Mouse (Mus musculus): Measurements from ENCODE around the gene Olfr1555-ps1. TPM values are rescaled to one million over a fixed set of nuclear protein-coding genes. Genes with fewer than 3 reads are reported as not detected.
"Not testable (repeated sequence)": the region's sequence is repeated elsewhere in the genome, so short reads cannot be mapped to it uniquely, and the experiment has no call there.

The Olfr1555-ps1 gene
- total RNA-seq (2015), result not detected in 2 replicates
- total RNA-seq (2017), result not detected in 2 replicates

- ATAC-seq (ENCODE audit: poor library complexity, severe bottlenecking), result not testable (repeated sequence)
Measured at GRCm38 (mm10) chr19:12170062-12170599, at the start of gene Olfr1555-ps1. Olfr1555-ps1 (minus strand) TSS chr19:12170112.

- no peak for ATAC-seq (ENCODE audit: poor library complexity, severe bottlenecking)
Measured at GRCm38 (mm10) chr19:12200334-12200733, 30.4 kb upstream of the Olfr1555-ps1 start, which contains the start of gene Olfr1431. Olfr1431 (plus strand) TSS chr19:12200634.

GRCm38 (mm10) chr19:12199076-12199475 is 29.2 kb upstream of the Olfr1555-ps1 start:
- ATAC-seq (ENCODE audit: poor library complexity, severe bottlenecking), result not testable (repeated sequence)

- ATAC-seq (ENCODE audit: poor library complexity, severe bottlenecking), result not testable (repeated sequence)
Measured at GRCm38 (mm10) chr19:12175431-12175830, 5.5 kb upstream of the Olfr1555-ps1 start.

GRCm38 (mm10) chr19:12145452-12145851 is 24.5 kb downstream of the Olfr1555-ps1 start:
- no peak for ATAC-seq (ENCODE audit: poor library complexity, severe bottlenecking)

GRCm38 (mm10) chr19:12143356-12143755 is 26.6 kb downstream of the Olfr1555-ps1 start:
- no peak for ATAC-seq (ENCODE audit: poor library complexity, severe bottlenecking)

GRCm38 (mm10) chr19:12134289-12134688 is 35.6 kb downstream of the Olfr1555-ps1 start:
- peak; percentile 67; the same call in 1 of the 2 replicates for ATAC-seq (ENCODE audit: poor library complexity, severe bottlenecking)

- no peak for ATAC-seq (ENCODE audit: poor library complexity, severe bottlenecking)
Measured at GRCm38 (mm10) chr19:12123103-12123502, 46.8 kb downstream of the Olfr1555-ps1 start, which contains the start of gene Olfr76. Olfr76 (minus strand) TSS chr19:12123203.

- no peak for ATAC-seq (ENCODE audit: poor library complexity, severe bottlenecking)
Measured at GRCm38 (mm10) chr19:12116464-12116863, 53.4 kb downstream of the Olfr1555-ps1 start.

GRCm38 (mm10) chr19:12115797-12116196 is 54.1 kb downstream of the Olfr1555-ps1 start, which contains the start of gene Olfr1428:
Olfr1428 (minus strand) TSS chr19:12115897.
- ATAC-seq (ENCODE audit: poor library complexity, severe bottlenecking), result no peak

Other genes starting within 250 kb of the Olfr1555-ps1 start
- 35.0 and 36.9 TPM in 2 replicates for gene Osbp, start 204.2 kb downstream of the Olfr1555-ps1 start, total RNA-seq (2015)
- 42.6 and 43.3 TPM in 2 replicates for gene Osbp, start 204.2 kb downstream of the Olfr1555-ps1 start, total RNA-seq (2017)
- gene Olfr1423, start 128.8 kb downstream of the Olfr1555-ps1 start, total RNA-seq (2015), result 0.02 TPM in 1 of 2 replicates, not detected in the other
- not detected in 2 replicates for gene Olfr1423, start 128.8 kb downstream of the Olfr1555-ps1 start, total RNA-seq (2017)
- gene Olfr1424, start 107.4 kb downstream of the Olfr1555-ps1 start, total RNA-seq (2015), result not detected in 2 replicates
- gene Olfr1424, start 107.4 kb downstream of the Olfr1555-ps1 start, total RNA-seq (2017), result not detected in 2 replicates
- not detected in 2 replicates for gene Olfr1425, start 92.4 kb downstream of the Olfr1555-ps1 start, total RNA-seq (2015)
- gene Olfr1425, start 92.4 kb downstream of the Olfr1555-ps1 start, total RNA-seq (2017), result not detected in 2 replicates
- gene Olfr1426, start 78.1 kb downstream of the Olfr1555-ps1 start, total RNA-seq (2015), result not detected in 2 replicates
- not detected in 2 replicates for gene Olfr1426, start 78.1 kb downstream of the Olfr1555-ps1 start, total RNA-seq (2017)
- not detected in 2 replicates for gene Olfr1427, start 66.8 kb downstream of the Olfr1555-ps1 start, total RNA-seq (2015)
- gene Olfr1427, start 66.8 kb downstream of the Olfr1555-ps1 start, total RNA-seq (2017), result not detected in 2 replicates
- not detected in 2 replicates for gene Olfr1428, start 54.2 kb downstream of the Olfr1555-ps1 start, total RNA-seq (2015)
- not detected in 2 replicates for gene Olfr1428, start 54.2 kb downstream of the Olfr1555-ps1 start, total RNA-seq (2017)
- not detected in 2 replicates for gene Olfr76, start 46.9 kb downstream of the Olfr1555-ps1 start, total RNA-seq (2015)
- gene Olfr76, start 46.9 kb downstream of the Olfr1555-ps1 start, total RNA-seq (2017), result not detected in 2 replicates
- not detected in 2 replicates for gene Olfr1431, start 30.5 kb upstream of the Olfr1555-ps1 start, total RNA-seq (2015)
- gene Olfr1431, start 30.5 kb upstream of the Olfr1555-ps1 start, total RNA-seq (2017), result not detected in 2 replicates
- not detected in 2 replicates for gene Olfr1432, start 62.5 kb upstream of the Olfr1555-ps1 start, total RNA-seq (2015)
- not detected in 2 replicates for gene Olfr1432, start 62.5 kb upstream of the Olfr1555-ps1 start, total RNA-seq (2017)
- gene Olfr262, start 71.5 kb upstream of the Olfr1555-ps1 start, total RNA-seq (2015), result not detected in 2 replicates
- not detected in 2 replicates for gene Olfr262, start 71.5 kb upstream of the Olfr1555-ps1 start, total RNA-seq (2017)
- gene Olfr235, start 90.9 kb upstream of the Olfr1555-ps1 start, total RNA-seq (2015), result not detected in 2 replicates
- gene Olfr235, start 90.9 kb upstream of the Olfr1555-ps1 start, total RNA-seq (2017), result not detected in 2 replicates
- gene Olfr1434, start 109.7 kb upstream of the Olfr1555-ps1 start, total RNA-seq (2015), result not detected in 2 replicates
- gene Olfr1434, start 109.7 kb upstream of the Olfr1555-ps1 start, total RNA-seq (2017), result not detected in 2 replicates
- gene Olfr1436, start 129.0 kb upstream of the Olfr1555-ps1 start, total RNA-seq (2015), result not detected in 2 replicates
- not detected in 2 replicates for gene Olfr1436, start 129.0 kb upstream of the Olfr1555-ps1 start, total RNA-seq (2017)
- not detected in 2 replicates for gene Olfr1437, start 155.0 kb upstream of the Olfr1555-ps1 start, total RNA-seq (2015)
- gene Olfr1437, start 155.0 kb upstream of the Olfr1555-ps1 start, total RNA-seq (2017), result not detected in 2 replicates
- not detected in 2 replicates for gene Olfr1438-ps1, start 165.8 kb upstream of the Olfr1555-ps1 start, total RNA-seq (2015)
- not detected in 2 replicates for gene Olfr1438-ps1, start 165.8 kb upstream of the Olfr1555-ps1 start, total RNA-seq (2017)
- not detected in 2 replicates for gene Olfr1440, start 217.2 kb upstream of the Olfr1555-ps1 start, total RNA-seq (2015)
- not detected in 2 replicates for gene Olfr1440, start 217.2 kb upstream of the Olfr1555-ps1 start, total RNA-seq (2017)
- gene Olfr1441, start 247.3 kb upstream of the Olfr1555-ps1 start, total RNA-seq (2015), result not detected in 2 replicates
- gene Olfr1441, start 247.3 kb upstream of the Olfr1555-ps1 start, total RNA-seq (2017), result not detected in 2 replicates